Mouse (Mus musculus) intestine, embryonic 16.5 days (tissue): ENCODE measurements at regions not wholly inside any gene's neighbourhood (a gene's known extent, or its start where the extent isn't known, plus 50 kb on each side); places are given as distances from the start of the nearest gene placed in this dataset.

Experiments used
- ATAC-seq: fragments of 200-750 bp; cut with Nextera tagmentation; 2 replicates; pipeline ENCODE4 v1.8.0; 2017; ENCODE audit warnings: moderate TSS enrichment, moderate library complexity
- H3K27ac ChIP-seq: fragments of 300-500 bp; sonication (generic); 2 replicates; pipeline ENCODE4 v1.5.1; 2014; ENCODE audit warnings: mild to moderate bottlenecking, low read length
- H3K27me3 ChIP-seq: fragments of 300-500 bp; sonication (generic); replicated peaks from 2 replicates; pipeline ENCODE4 v1.6.1; 2014; ENCODE audit warnings: low read length, control low read depth, mixed read lengths; ENCODE audit not compliant: control insufficient read depth, insufficient read depth
- H3K36me3 ChIP-seq: fragments of 300-500 bp; sonication (generic); 2 replicates; pipeline ENCODE4 v1.6.1; 2014; ENCODE audit warnings: low read length, control low read depth; ENCODE audit not compliant: control insufficient read depth, insufficient read depth
- H3K4me1 ChIP-seq: fragments of 300-500 bp; sonication (generic); 2 replicates; pipeline ENCODE4 v1.6.1; 2014; ENCODE audit warnings: low read length, control low read depth, mixed read lengths; ENCODE audit not compliant: control insufficient read depth, insufficient read depth
- H3K4me2 ChIP-seq: fragments of 300-500 bp; sonication (generic); 2 replicates; pipeline ENCODE4 v1.6.1; 2014; ENCODE audit warnings: low read depth, low read length, control low read depth
- H3K4me3 ChIP-seq: fragments of 300-500 bp; sonication (generic); 2 replicates; pipeline ENCODE4 v1.5.1; 2014; ENCODE audit warnings: mild to moderate bottlenecking, low read length
- H3K9ac ChIP-seq: fragments of 300-500 bp; sonication (generic); 2 replicates; pipeline ENCODE4 v1.6.1; 2014; ENCODE audit warnings: low read depth, low read length
- H3K9me3 ChIP-seq: fragments of 300-500 bp; sonication (generic); 2 replicates; pipeline ENCODE4 v1.6.1; 2016; ENCODE audit warnings: low read length, control low read depth; ENCODE audit not compliant: control insufficient read depth
- WGBS: fragments of 180-500 bp; shearing (Covaris S2); extraction: QIAGEN DNeasy Blood & Tissue Kit; methylation state at CpG from one replicate; pipeline ENCODE4 v1.1.7; 2014; 5-methylcytosine and 5-hydroxymethylcytosine counted together

- no peak overlapping the region for H3K4me2 ChIP-seq
- H3K4me3 ChIP-seq = no peak overlapping the region
- no peak overlapping the region for H3K9ac ChIP-seq
- ATAC-seq = no peak
- no peaks in the 10 kb centered on the region for H3K9me3 ChIP-seq
- H3K36me3 ChIP-seq = no peaks in the 10 kb centered on the region
- no peak overlapping the region for H3K27ac ChIP-seq
- no peaks in the 10 kb centered on the region for H3K27me3 ChIP-seq
- no peaks in the 10 kb centered on the region for H3K4me1 ChIP-seq
- WGBS = 84% methylated on average over 7 of the region's 7 CpGs
Measured at GRCm38 (mm10) chr10:99476214-99476613, 213.2 kb downstream of the Dusp6 start.

- Histone ChIP-seq H3K9me3 (no peaks in the 10 kb centered on the region), H3K4me1 (no peaks in the 10 kb centered on the region), H3K36me3 (no peaks in the 10 kb centered on the region), H3K4me2 (no peak overlapping the region), H3K4me3 (no peak overlapping the region), H3K9ac (no peak overlapping the region), H3K27me3 (no peaks in the 10 kb centered on the region), H3K27ac (no peak overlapping the region)
- WGBS = 87% methylated on average over 7 of the region's 7 CpGs
- no peak for ATAC-seq
Measured at GRCm38 (mm10) chr10:99476776-99477175, 213.7 kb downstream of the Dusp6 start.

- no peaks in the 10 kb centered on the region for H3K36me3 ChIP-seq
- no peaks in the 10 kb centered on the region for H3K27me3 ChIP-seq
- no peaks in the 10 kb centered on the region for H3K4me1 ChIP-seq
- no peak overlapping the region for H3K27ac ChIP-seq
- ATAC-seq = no peak
- H3K4me3 ChIP-seq = no peak overlapping the region
- H3K9me3 ChIP-seq = no peaks in the 10 kb centered on the region
- H3K9ac ChIP-seq = no peak overlapping the region
- 88% methylated on average over 4 of the region's 4 CpGs for WGBS
- H3K4me2 ChIP-seq = no peak overlapping the region
Measured at GRCm38 (mm10) chr10:99480573-99480972, 217.5 kb downstream of the Dusp6 start.

GRCm38 (mm10) chr10:99482009-99482408 is 219.0 kb downstream of the Dusp6 start:
- WGBS = 90% methylated on average over 3 of the region's 3 CpGs
- Histone ChIP-seq H3K4me2 (no peak overlapping the region), H3K4me3 (no peak overlapping the region), H3K4me1 (no peaks in the 10 kb centered on the region), H3K9ac (no peak overlapping the region), H3K27ac (no peak overlapping the region), H3K9me3 (no peaks in the 10 kb centered on the region), H3K36me3 (no peaks in the 10 kb centered on the region), H3K27me3 (no peaks in the 10 kb centered on the region)
- ATAC-seq = no peak

- no peak overlapping the region for H3K9ac ChIP-seq
- no peak overlapping the region for H3K4me2 ChIP-seq
- H3K9me3 ChIP-seq = no peaks in the 10 kb centered on the region
- H3K27me3 ChIP-seq = no peaks in the 10 kb centered on the region
- 82% methylated on average over 16 of the region's 16 CpGs for WGBS
- H3K27ac ChIP-seq = no peak overlapping the region
- ATAC-seq = no peak
- H3K4me1 ChIP-seq = no peaks in the 10 kb centered on the region
- no peaks in the 10 kb centered on the region for H3K36me3 ChIP-seq
- H3K4me3 ChIP-seq = no peak overlapping the region
Measured at GRCm38 (mm10) chr10:99488195-99489080, 225.4 kb downstream of the Dusp6 start.

- Histone ChIP-seq H3K4me1 (no peaks in the 10 kb centered on the region), H3K36me3 (no peaks in the 10 kb centered on the region), H3K27me3 (no peaks in the 10 kb centered on the region), H3K9me3 (no peaks in the 10 kb centered on the region), H3K4me3 (no peak overlapping the region), H3K9ac (0 out of 2 replicates have a peak overlapping the region, but pooled peaks have one; percentile 30), H3K4me2 (peak overlapping the region; percentile 28), H3K27ac (no peak overlapping the region)
- WGBS = 56% methylated on average over 17 of the region's 17 CpGs
- peak; percentile 88 for ATAC-seq
Measured at GRCm38 (mm10) chr10:99511514-99512237, 247.8 kb downstream of the Csl start.

- no peaks in the 10 kb centered on the region for H3K4me1 ChIP-seq
- H3K9me3 ChIP-seq = no peaks in the 10 kb centered on the region
- H3K36me3 ChIP-seq = no peaks in the 10 kb centered on the region
- no peak overlapping the region for H3K4me3 ChIP-seq
- ATAC-seq = no peak
- H3K4me2 ChIP-seq = no peak overlapping the region
- WGBS = 90% methylated on average over 4 of the region's 4 CpGs
- no peak overlapping the region for H3K27ac ChIP-seq
- no peak overlapping the region for H3K9ac ChIP-seq
- H3K27me3 ChIP-seq = no peaks in the 10 kb centered on the region
Measured at GRCm38 (mm10) chr10:99517944-99518343, 241.5 kb downstream of the Csl start.

- Histone ChIP-seq H3K4me2 (no peak overlapping the region), H3K27me3 (no peaks in the 10 kb centered on the region), H3K9me3 (no peaks in the 10 kb centered on the region), H3K27ac (no peak overlapping the region), H3K36me3 (no peaks in the 10 kb centered on the region), H3K9ac (no peak overlapping the region), H3K4me1 (no peaks in the 10 kb centered on the region), H3K4me3 (no peak overlapping the region)
- 31% methylated on average over 4 of the region's 4 CpGs for WGBS
- ATAC-seq = no peak
Measured at GRCm38 (mm10) chr10:99519479-99519878, 240.0 kb downstream of the Csl start.

- Histone ChIP-seq H3K4me1 (no peaks in the 10 kb centered on the region), H3K9ac (no peak overlapping the region), H3K27ac (no peak overlapping the region), H3K9me3 (no peaks in the 10 kb centered on the region), H3K4me2 (no peak overlapping the region), H3K27me3 (no peaks in the 10 kb centered on the region), H3K4me3 (no peak overlapping the region), H3K36me3 (no peaks in the 10 kb centered on the region)
- 70% methylated on average over 5 of the region's 5 CpGs for WGBS
- ATAC-seq = no peak
Measured at GRCm38 (mm10) chr10:99523817-99524216, 235.6 kb downstream of the Csl start.
